Mouse (Mus musculus) CH12.LX (cell line): ENCODE data around the gene She. TPM values are rescaled to one million over a fixed set of nuclear protein-coding genes. Genes with fewer than 3 reads are reported as not detected.

Experiments
- polyA plus RNA-seq: library from polyadenylated mRNA; unstranded; fragments of >175 nt; gene quantifications from 2 replicates; pipeline ENCODE4 v1.2.1, GENCODE M21; 2012; ENCODE audit warnings: low read depth; ENCODE audit not compliant: insufficient read length
- total RNA-seq, 2 experiments: library from RNA; depleted of rRNA; stranded (reverse); fragments of 300-350 nt in 1 of 2; fragments of >200 nt in 1 of 2; gene quantifications; 2 replicates each; pipeline ENCODE4 v1.2.3; 2012 to 2014

The She gene
- total and polyA plus RNA-seq, 3 experiments, result not detected

Other genes starting within 250 kb of the She start
- gene Adar, start 116.3 kb upstream of the She start, total RNA-seq (2012; rRNA removed), result 20.4 and 22.7 TPM in 2 replicates
- gene Adar, start 116.3 kb upstream of the She start, total RNA-seq (2014; rRNA removed), result 11.5 and 12.5 TPM in 2 replicates
- gene Adar, start 116.3 kb upstream of the She start, polyA plus RNA-seq, result 32.4 and 33.1 TPM in 2 replicates
- 0.59 and 0.63 TPM in 2 replicates for gene Chrnb2, start 66.7 kb upstream of the She start, total RNA-seq (2012; rRNA removed)
- 0.19 and 0.39 TPM in 2 replicates for gene Chrnb2, start 66.7 kb upstream of the She start, total RNA-seq (2014; rRNA removed)
- 1.3 TPM in 2 replicates for gene Chrnb2, start 66.7 kb upstream of the She start, polyA plus RNA-seq
- gene Ube2q1, start 57.8 kb upstream of the She start, total RNA-seq (2012; rRNA removed), result 35.4 and 44.5 TPM in 2 replicates
- 59.4 and 61.7 TPM in 2 replicates for gene Ube2q1, start 57.8 kb upstream of the She start, total RNA-seq (2014; rRNA removed)
- 88.8 and 99.1 TPM in 2 replicates for gene Ube2q1, start 57.8 kb upstream of the She start, polyA plus RNA-seq
- 1.4 and 2.2 TPM in 2 replicates for gene Il6ra, start 81.8 kb downstream of the She start, total RNA-seq (2012; rRNA removed)
- gene Il6ra, start 81.8 kb downstream of the She start, total RNA-seq (2014; rRNA removed), result 1.4 and 1.6 TPM in 2 replicates
- gene Il6ra, start 81.8 kb downstream of the She start, polyA plus RNA-seq, result 4.4 and 4.8 TPM in 2 replicates
- gene Atp8b2, start 132.1 kb downstream of the She start, total RNA-seq (2012; rRNA removed), result 35.8 and 51.8 TPM in 2 replicates
- gene Atp8b2, start 132.1 kb downstream of the She start, total RNA-seq (2014; rRNA removed), result 33.2 and 34.2 TPM in 2 replicates
- gene Atp8b2, start 132.1 kb downstream of the She start, polyA plus RNA-seq, result 31.3 and 44.4 TPM in 2 replicates
- gene Hax1, start 167.4 kb downstream of the She start, total RNA-seq (2012; rRNA removed), result 268 and 353 TPM in 2 replicates
- gene Hax1, start 167.4 kb downstream of the She start, total RNA-seq (2014; rRNA removed), result 294 and 302 TPM in 2 replicates
- gene Hax1, start 167.4 kb downstream of the She start, polyA plus RNA-seq, result 304 and 319 TPM in 2 replicates
- gene 4933434E20Rik, start 220.3 kb downstream of the She start, total RNA-seq (2012; rRNA removed), result 89.5 and 92.2 TPM in 2 replicates
- 126 and 133 TPM in 2 replicates for gene 4933434E20Rik, start 220.3 kb downstream of the She start, total RNA-seq (2014; rRNA removed)
- 101 and 102 TPM in 2 replicates for gene 4933434E20Rik, start 220.3 kb downstream of the She start, polyA plus RNA-seq
- gene Ubap2l, start 221.3 kb downstream of the She start, total RNA-seq (2012; rRNA removed), result 72.6 and 83.7 TPM in 2 replicates
- 48.5 and 49.0 TPM in 2 replicates for gene Ubap2l, start 221.3 kb downstream of the She start, total RNA-seq (2014; rRNA removed)
- gene Ubap2l, start 221.3 kb downstream of the She start, polyA plus RNA-seq, result 189 and 201 TPM in 2 replicates
- gene Tpm3, start 241.3 kb downstream of the She start, total RNA-seq (2012; rRNA removed), result 309 and 364 TPM in 2 replicates
- gene Tpm3, start 241.3 kb downstream of the She start, total RNA-seq (2014; rRNA removed), result 448 and 501 TPM in 2 replicates
- 810 and 952 TPM in 2 replicates for gene Tpm3, start 241.3 kb downstream of the She start, polyA plus RNA-seq